ENCODE assay signal across 19 mouse cellular contexts in genomic region chr5:136292361-136292760, GRCm38 (mm10). TPM values are rescaled to one million over a fixed set of nuclear protein-coding genes. Genes with fewer than 3 reads are reported as not detected.
DNase-seq lines count a peak whose midpoint lies in the region; ATAC-seq and TF ChIP-seq lines count a peak whose summit lies in the region.
"Had no signal": no experiment of that assay in that cellular context is flagged by ENCODE, and none has a peak within 500 bp of the region (broad histone marks: within the 10 kb centered on the region; RNA-seq: fewer than 3 reads in every experiment).

No protein-coding gene starts in this region.

- 80% methylated on average over 2 of the region's 2 CpGs for WGBS in heart, postnatal 0 days
- 64% methylated on average over 2 of the region's 2 CpGs for WGBS in midbrain, embryonic 12.5 days
- 86% methylated on average over 2 of the region's 2 CpGs for WGBS in midbrain, embryonic 11.5 days
- WGBS in hindbrain, embryonic 14.5 days, result 33% methylated on average over 2 of the region's 2 CpGs
- WGBS in midbrain, embryonic 16.5 days, result 49% methylated on average over 2 of the region's 2 CpGs

- no peak for DNase-seq in heart, postnatal 0 days (ENCODE audit: low spot score)
- DNase-seq in heart, adult 8-10 months (ENCODE audit: low spot score), result no peak
- DNase-seq in midbrain, embryonic 11.5 days (ENCODE audit: low spot score, missing footprints), result no peak
- no peak for DNase-seq in hindbrain, embryonic 14.5 days (ENCODE audit: low spot score)
- no peak for DNase-seq in embryo, embryonic 11 days
- DNase-seq in adrenal gland, postnatal 10 days, result no peak
- DNase-seq: adrenal gland, adult 2 months; gastrocnemius, postnatal 10 days; thymus, postnatal 14 days had no signal

- peaks cover 7% of the 10 kb centered on the region; the same call in 1 of the 2 replicates for H3K36me3 ChIP-seq in heart, postnatal 0 days (replicated peaks; ENCODE audit: control insufficient read depth, insufficient read depth, low read length)
- peaks cover 53% of the 10 kb centered on the region for H3K36me3 ChIP-seq in midbrain, embryonic 12.5 days
- H3K36me3 ChIP-seq in midbrain, embryonic 11.5 days (ENCODE audit: control insufficient read depth, insufficient read depth, low read length), result peaks cover 5% of the 10 kb centered on the region
- H3K36me3 ChIP-seq in hindbrain, embryonic 14.5 days (replicated peaks; ENCODE audit: control insufficient read depth, insufficient read depth), result peaks cover 17% of the 10 kb centered on the region
- H3K36me3 ChIP-seq in midbrain, embryonic 16.5 days (ENCODE audit: control insufficient read depth, insufficient read depth, low read length), result peaks cover 8% of the 10 kb centered on the region; the same call in 1 of the 2 replicates

- ATAC-seq in heart, postnatal 0 days (ENCODE audit: insufficient read depth, low read depth), result no peak
- no peak for ATAC-seq in midbrain, embryonic 12.5 days (ENCODE audit: low FRiP score, low read depth)
- ATAC-seq in midbrain, embryonic 11.5 days (ENCODE audit: low FRiP score), result no peak
- peak; percentile 59; the same call in 1 of the 2 replicates for ATAC-seq in hindbrain, embryonic 14.5 days (ENCODE audit: low FRiP score)
- ATAC-seq in midbrain, embryonic 16.5 days, result no peak
- ATAC-seq: CD4-positive, CD25-positive, alpha-beta regulatory T cell, adult 4 months; intestine, embryonic 16.5 days had no signal

- no peak for TF ChIP-seq EP300 in heart, postnatal 0 days (IDR thresholded peaks at IDR 0.05; ENCODE audit: low read depth)

- H3K9me3 ChIP-seq in heart, postnatal 0 days (replicated peaks; ENCODE audit: control insufficient read depth, low read length), result no peaks in the 10 kb centered on the region
- H3K9me3 ChIP-seq in midbrain, embryonic 12.5 days, result no peaks in the 10 kb centered on the region
- no peaks in the 10 kb centered on the region for H3K9me3 ChIP-seq in midbrain, embryonic 11.5 days (ENCODE audit: control insufficient read depth, low read length)
- H3K9me3 ChIP-seq in hindbrain, embryonic 14.5 days (ENCODE audit: control insufficient read depth, low read length), result no peaks in the 10 kb centered on the region
- no peaks in the 10 kb centered on the region for H3K9me3 ChIP-seq in midbrain, embryonic 16.5 days (replicated peaks; ENCODE audit: control insufficient read depth, low read length, poor library complexity, severe bottlenecking)
- H3K9me3 ChIP-seq: embryonic facial prominence, embryonic 13.5 days; limb, embryonic 12.5 days; neural tube, embryonic 12.5 days had no signal

- no peaks in the 10 kb centered on the region for H3K27me3 ChIP-seq in heart, postnatal 0 days (ENCODE audit: control insufficient read depth, insufficient read depth, low read length)
- H3K27me3 ChIP-seq in midbrain, embryonic 12.5 days, result no peaks in the 10 kb centered on the region
- no peaks in the 10 kb centered on the region for H3K27me3 ChIP-seq in midbrain, embryonic 11.5 days (ENCODE audit: control insufficient read depth, insufficient read depth, low read length)
- no peaks in the 10 kb centered on the region for H3K27me3 ChIP-seq in hindbrain, embryonic 14.5 days (ENCODE audit: control insufficient read depth, insufficient read depth, low read length)
- H3K27me3 ChIP-seq in midbrain, embryonic 16.5 days (ENCODE audit: control insufficient read depth, insufficient read depth, low read depth, low read length), result no peaks in the 10 kb centered on the region
- H3K27me3 ChIP-seq: embryonic facial prominence, embryonic 13.5 days; limb, embryonic 12.5 days; neural tube, embryonic 12.5 days had no signal

- no peak for TF ChIP-seq CTCF in heart, postnatal 0 days (IDR thresholded peaks at IDR 0.05; ENCODE audit: low read depth)

- H3K27ac ChIP-seq in heart, postnatal 0 days (ENCODE audit: low read depth), result peak overlapping the region; percentile 48; the same call in 1 of the 2 replicates
- peak overlapping the region; percentile 35; the same call in 1 of the 2 replicates for H3K27ac ChIP-seq in midbrain, embryonic 12.5 days (replicated peaks)
- H3K27ac ChIP-seq in midbrain, embryonic 11.5 days (ENCODE audit: low read depth, low read length), result no peak overlapping the region
- H3K27ac ChIP-seq in hindbrain, embryonic 14.5 days, result peak overlapping the region; percentile 60
- peak overlapping the region; percentile 60 for H3K27ac ChIP-seq in midbrain, embryonic 16.5 days (ENCODE audit: low read length)
- H3K27ac ChIP-seq: embryonic facial prominence, embryonic 13.5 days; layer of hippocampus, adult 2 months; neural tube, embryonic 12.5 days had no signal

- H3K4me3 ChIP-seq in heart, postnatal 0 days (ENCODE audit: low read depth, low read length), result no peak overlapping the region
- no peak overlapping the region for H3K4me3 ChIP-seq in midbrain, embryonic 12.5 days
- H3K4me3 ChIP-seq in midbrain, embryonic 11.5 days (ENCODE audit: low read depth, low read length), result no peak overlapping the region
- H3K4me3 ChIP-seq in hindbrain, embryonic 14.5 days (replicated peaks; ENCODE audit: low read length), result no peak overlapping the region
- no peak overlapping the region for H3K4me3 ChIP-seq in midbrain, embryonic 16.5 days (ENCODE audit: low read depth, low read length)
- H3K4me3 ChIP-seq: embryonic facial prominence, embryonic 13.5 days; layer of hippocampus, adult 2 months; limb, embryonic 12.5 days; neural tube, embryonic 12.5 days had no signal

- H3K4me1 ChIP-seq in heart, postnatal 0 days (ENCODE audit: control insufficient read depth, insufficient read depth), result peaks cover 24% of the 10 kb centered on the region
- peaks cover 5% of the 10 kb centered on the region; the same call in 1 of the 2 replicates for H3K4me1 ChIP-seq in midbrain, embryonic 12.5 days
- no peaks in the 10 kb centered on the region for H3K4me1 ChIP-seq in midbrain, embryonic 11.5 days (ENCODE audit: control insufficient read depth, insufficient read depth, low read length)
- peaks cover 14% of the 10 kb centered on the region for H3K4me1 ChIP-seq in hindbrain, embryonic 14.5 days (replicated peaks; ENCODE audit: control insufficient read depth, insufficient read depth, low read length)
- H3K4me1 ChIP-seq in midbrain, embryonic 16.5 days (ENCODE audit: control insufficient read depth, insufficient read depth, low read length), result peaks cover 5% of the 10 kb centered on the region; the same call in 1 of the 2 replicates
- H3K4me1 ChIP-seq: embryonic facial prominence, embryonic 13.5 days had no signal

- H3K4me2 ChIP-seq in heart, postnatal 0 days (ENCODE audit: low read depth, low read length), result no peak overlapping the region
- H3K4me2 ChIP-seq in midbrain, embryonic 12.5 days (replicated peaks), result no peak overlapping the region
- H3K4me2 ChIP-seq in midbrain, embryonic 11.5 days, result no peak overlapping the region
- H3K4me2 ChIP-seq in hindbrain, embryonic 14.5 days (replicated peaks), result no peak overlapping the region
- H3K4me2 ChIP-seq in midbrain, embryonic 16.5 days (ENCODE audit: low read length), result no peak overlapping the region
- H3K4me2 ChIP-seq: embryonic facial prominence, embryonic 13.5 days; heart, embryonic 11.5 days; limb, embryonic 12.5 days; neural tube, embryonic 12.5 days had no signal

- H3K9ac ChIP-seq in heart, postnatal 0 days (replicated peaks; ENCODE audit: low read depth, low read length), result no peak overlapping the region
- H3K9ac ChIP-seq in midbrain, embryonic 12.5 days (replicated peaks), result no peak overlapping the region
- H3K9ac ChIP-seq in midbrain, embryonic 11.5 days (ENCODE audit: low read length), result no peak overlapping the region
- no peak overlapping the region for H3K9ac ChIP-seq in hindbrain, embryonic 14.5 days
- no peak overlapping the region for H3K9ac ChIP-seq in midbrain, embryonic 16.5 days (ENCODE audit: low read depth, low read length)
- H3K9ac ChIP-seq: embryonic facial prominence, embryonic 13.5 days; limb, embryonic 12.5 days; neural tube, embryonic 12.5 days had no signal

RNA-seq across cellular contexts. Expression of gene Sh2b2, which starts 46.0 kb away (rescaled TPM):
- total RNA-seq in heart, postnatal 0 days (2014; rRNA removed; ENCODE audit: low replicate concordance), result 0.97 and 2.0 TPM in 2 replicates
- polyA plus RNA-seq in heart, postnatal 0 days (2015; fragmentation: Nextera tagmentation; extraction: Ambion mirVana), result 0.41 and 0.63 TPM in 2 replicates
- under 1 TPM; 0.24 to 0.82 (median 0.53) TPM for total RNA-seq in heart, adult 8-10 months (2022)
- polyA plus RNA-seq in midbrain, embryonic 12.5 days (2016; fragmentation: Nextera tagmentation; extraction: Ambion mirVana), result 20.7 and 21.3 TPM in 2 replicates
- 8.7 and 11.8 TPM in 2 replicates for polyA plus RNA-seq in midbrain, embryonic 11.5 days (2014; fragmentation: Nextera tagmentation; extraction: Ambion mirVana)
- polyA plus RNA-seq in hindbrain, embryonic 14.5 days (2014; fragmentation: Nextera tagmentation; extraction: Ambion mirVana), result 24.6 and 24.8 TPM in 2 replicates
- 24.8 and 24.9 TPM in 2 replicates for polyA plus RNA-seq in midbrain, embryonic 16.5 days (2015; fragmentation: Nextera tagmentation; extraction: Ambion mirVana)
- total RNA-seq in adrenal gland, postnatal 10 days (2021), result 10 to 100 TPM; 29.1 to 30.7 TPM
- total RNA-seq: MEL had no signal
